Mouse (Mus musculus) neutrophil, adult 59 days (primary cell): Measurements from ENCODE around the gene Nol8. TPM values are rescaled to one million over a fixed set of nuclear protein-coding genes. Genes with fewer than 3 reads are reported as not detected.

Source experiments
- total RNA-seq, 2 experiments: library from RNA; stranded (reverse); gene quantifications; 1 replicate in 1 of 2; 2 replicates in 1 of 2; pipeline ENCODE4 v1.2.4; 2023

Nol8 gene
- 1 to 10 TPM; 7.8 to 8.8 TPM for total RNA-seq

DNA sequence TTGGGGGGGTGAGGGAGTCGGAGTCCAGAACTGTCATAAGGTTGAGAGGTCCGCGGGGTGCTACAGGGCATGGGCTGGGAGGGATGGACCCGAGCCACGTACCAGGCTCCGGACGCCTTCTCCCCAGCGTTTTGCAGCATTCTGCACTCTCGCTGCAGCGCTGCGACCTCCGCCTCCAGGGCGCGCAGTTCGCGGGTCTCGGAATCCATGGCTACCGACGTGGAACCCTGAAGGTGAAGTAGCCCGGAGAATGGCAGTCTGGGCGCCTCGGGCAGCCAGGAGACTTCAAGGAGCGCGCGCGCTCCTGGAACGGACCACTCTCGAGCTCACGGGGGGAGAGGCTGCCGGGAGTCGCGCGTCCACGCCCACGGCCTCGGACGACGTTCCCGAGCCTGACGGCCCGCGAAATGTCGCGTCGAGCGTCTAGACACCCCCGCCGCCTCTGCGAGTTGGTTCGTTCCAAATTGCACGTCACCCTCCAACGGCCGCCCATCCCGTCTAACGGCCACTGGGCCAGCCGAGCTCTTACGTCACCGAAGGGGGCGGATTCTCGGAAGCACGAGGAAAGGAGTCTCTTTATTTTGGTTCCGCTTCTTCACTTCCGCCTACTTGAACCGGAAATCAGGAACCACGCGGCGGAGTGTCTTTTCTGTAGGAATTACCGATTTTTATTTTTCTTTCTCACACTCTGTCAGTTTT lies at the start of gene Nol8, which contains the start of gene Cenpp:
Gene Nol8 (plus strand): TSS at position 598 of the 699 bp plus-strand sequence.
Gene Cenpp (minus strand): TSS at position 305 of the 699 bp plus-strand sequence.

DNA sequence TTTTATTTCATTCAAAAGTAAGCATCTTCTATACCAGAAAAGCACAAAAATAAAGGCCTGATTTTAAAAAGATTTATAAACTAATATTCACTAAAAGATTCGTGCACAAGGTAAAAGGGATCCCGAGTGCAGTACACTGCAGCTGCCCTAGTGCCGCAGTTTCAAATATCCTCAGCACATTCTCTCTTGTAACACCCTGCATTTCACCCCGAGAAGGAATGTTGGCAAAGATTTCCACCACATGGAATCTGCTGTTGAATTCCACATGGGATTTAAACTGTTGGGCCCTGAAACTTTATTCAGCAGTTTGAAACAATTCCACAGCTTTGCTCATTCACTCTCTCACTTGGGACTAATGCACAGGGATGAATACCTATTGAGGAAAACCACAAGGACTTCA lies 45.2 kb upstream of the Nol8 start, which contains the start of gene Ogn:
Gene Ogn (plus strand): TSS at position 333 of the 400 bp plus-strand sequence.

GRCm38 (mm10) chr13:49681351-49682232 lies 28.7 kb downstream of the Nol8 start, which contains the start of gene Iars:
Gene Iars, plus strand, starts transcription at chr13:49682100.

Other genes with a start within 250 kb of the Nol8 start
- gene Ippk, start 231.8 kb upstream of the Nol8 start, total RNA-seq = 1 to 10 TPM; 4.6 to 5.2 TPM
- under 1 TPM; 0.53 to 0.80 TPM for gene Tes3-ps, start 159.8 kb upstream of the Nol8 start, total RNA-seq
- gene Ecm2, start 148.3 kb upstream of the Nol8 start, total RNA-seq = not detected
- not detected for gene Aspn, start 108.6 kb upstream of the Nol8 start, total RNA-seq
- gene Omd, start 70.6 kb upstream of the Nol8 start, total RNA-seq = not detected
- gene Ogn, start 45.0 kb upstream of the Nol8 start, total RNA-seq = not detected
- gene Cenpp, start 293 bp upstream of the Nol8 start, total RNA-seq = 1 to 10 TPM; 6.8 to 7.1 TPM
- 10 to 100 TPM; 29.3 to 39.0 TPM for gene Iars, start 29.0 kb downstream of the Nol8 start, total RNA-seq
- gene Gm30302, start 145.9 kb downstream of the Nol8 start, total RNA-seq = not detected